Mouse (Mus musculus) cerebellum, postnatal 25 days (tissue): ENCODE measurements at regions not wholly inside any gene's neighbourhood (a gene's known extent, or its start where the extent isn't known, plus 50 kb on each side); places are given as distances from the start of the nearest gene placed in this dataset.

Source experiments
- DNase-seq, 2 experiments: peaks; one replicate each; pipeline ENCODE4 v3.0.0; 2021; ENCODE audit warnings: mixed read lengths in 2 of 2

DNA sequence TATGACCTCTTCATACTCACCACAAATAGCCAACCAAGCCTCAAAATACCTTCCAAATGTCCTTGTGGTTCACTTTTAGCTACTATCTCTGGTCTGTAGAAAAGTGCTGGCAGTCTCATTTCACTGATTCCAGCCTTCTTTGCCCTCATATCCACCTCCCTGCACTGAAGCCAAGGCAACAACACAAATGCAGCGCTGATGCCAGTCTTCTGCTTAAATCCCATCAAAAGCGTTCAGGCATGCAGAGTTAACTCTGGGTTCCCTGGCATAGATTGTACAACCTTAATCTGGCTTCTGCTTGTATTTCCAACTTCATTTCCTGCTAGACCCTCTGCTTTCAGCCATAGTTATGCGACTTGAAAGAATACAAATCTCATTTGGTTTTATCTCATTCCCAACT is 362.9 kb upstream of the Fam49a start:
- DNase-seq: peak in 1 of 2 experiments; percentile 4

DNA sequence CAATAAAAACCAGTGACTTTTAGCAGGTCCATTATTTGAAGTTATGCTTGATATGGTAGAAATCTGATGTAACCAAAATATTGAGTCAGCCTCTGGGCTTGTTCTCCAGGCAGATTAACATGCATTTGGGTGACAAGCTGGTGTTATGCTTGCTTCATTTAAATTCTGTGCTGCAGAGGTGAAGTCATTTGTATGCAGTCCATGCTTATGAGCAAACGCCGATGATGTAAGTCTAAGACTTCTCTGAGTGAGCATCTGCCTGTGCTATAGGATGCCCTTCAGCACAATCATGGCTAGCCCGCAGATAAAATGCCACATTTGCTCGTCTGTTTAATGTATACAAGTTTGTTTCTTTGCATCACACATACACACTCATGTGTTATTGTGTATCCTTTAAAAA is 355.4 kb upstream of the Fam49a start:
- DNase-seq: no peak
